Mouse (Mus musculus) midbrain, postnatal 0 days (tissue): ENCODE results near the gene Tspan12. TPM values are rescaled to one million over a fixed set of nuclear protein-coding genes. Genes with fewer than 3 reads are reported as not detected.

ENCODE experiments used
- ATAC-seq: fragments of 200-750 bp; cut with Nextera tagmentation; 2 replicates; pipeline ENCODE4 v1.8.0; 2017; ENCODE audit warnings: moderate number of reproducible peaks, mild to moderate bottlenecking, moderate TSS enrichment, moderate library complexity; ENCODE audit not compliant: low FRiP score
- DNase-seq: peaks from one replicate; pipeline ENCODE4 v3.0.0-alpha.2; 2015; ENCODE audit warnings: low spot score
- H3K27ac ChIP-seq: fragments of 300-500 bp; sonication (generic); 2 replicates; pipeline ENCODE4 v1.5.1; 2014; ENCODE audit warnings: low read depth, mild to moderate bottlenecking, low read length, mixed read lengths
- H3K27me3 ChIP-seq: fragments of 300-500 bp; sonication (generic); 2 replicates; pipeline ENCODE4 v1.6.1; 2014; ENCODE audit warnings: low read length, control low read depth, mixed read lengths; ENCODE audit not compliant: insufficient read depth
- H3K36me3 ChIP-seq: fragments of 300-500 bp; sonication (generic); 2 replicates; pipeline ENCODE4 v1.6.1; 2014; ENCODE audit warnings: low read length, control low read depth, mixed read lengths; ENCODE audit not compliant: insufficient read depth
- H3K4me1 ChIP-seq: fragments of 300-500 bp; sonication (generic); 2 replicates; pipeline ENCODE4 v1.6.1; 2014; ENCODE audit warnings: mild to moderate bottlenecking, control low read depth, antibody characterized with exemption, low read length, mixed read lengths; ENCODE audit not compliant: insufficient read depth
- H3K4me2 ChIP-seq: fragments of 300-500 bp; sonication (generic); 2 replicates; pipeline ENCODE4 v1.6.1; 2014; ENCODE audit warnings: low read depth, mild to moderate bottlenecking, low read length, mixed read lengths; ENCODE audit not compliant: poor library complexity, severe bottlenecking
- H3K4me3 ChIP-seq: fragments of 300-500 bp; sonication (generic); 2 replicates; pipeline ENCODE4 v1.5.1; 2014; ENCODE audit warnings: low read depth, mild to moderate bottlenecking, low read length, moderate library complexity
- H3K9ac ChIP-seq: fragments of 300-500 bp; sonication (generic); replicated peaks from 2 replicates; pipeline ENCODE4 v1.6.1; 2014; ENCODE audit warnings: mild to moderate bottlenecking, low read length, moderate library complexity, mixed read lengths; ENCODE audit not compliant: poor library complexity, severe bottlenecking
- H3K9me3 ChIP-seq: fragments of 300-500 bp; sonication (generic); 2 replicates; pipeline ENCODE4 v1.6.1; 2016; ENCODE audit warnings: low read length, control low read depth
- CTCF ChIP-seq: IDR thresholded peaks from 2 replicates; pipeline ENCODE4 v1.5.1; 2016; ENCODE audit warnings: antibody characterized with exemption, mild to moderate bottlenecking
- WGBS: fragments of 180-500 bp; shearing (Covaris S2); extraction: QIAGEN DNeasy Blood & Tissue Kit; methylation state at CpG from one replicate; pipeline ENCODE4 v1.1.7; 2014; 5-methylcytosine and 5-hydroxymethylcytosine counted together
- polyA plus RNA-seq: library from polyadenylated mRNA; unstranded; fragments of >200 nt; fragmentation: Nextera tagmentation; extraction: Ambion mirVana; gene quantifications from 2 replicates; pipeline ENCODE4 v1.2.1, GENCODE M21; 2015
- total RNA-seq: library from RNA; depleted of rRNA; stranded (reverse); fragments of >200 nt; gene quantifications from 2 replicates; pipeline ENCODE4 v1.2.3, GENCODE M21; 2014

Gene Tspan12
- total and polyA plus RNA-seq, 2 experiments from 2014 or later = 22.5 to 50.0 TPM

- ATAC-seq = no peak
- 66% methylated on average over 10 of the region's 10 CpGs for WGBS
- Histone ChIP-seq H3K27me3 (no peaks in the 10 kb centered on the region), H3K9me3 (no peaks in the 10 kb centered on the region), H3K36me3 (no peaks in the 10 kb centered on the region; the same call in 1 of the 2 replicates), H3K4me1 (no peaks in the 10 kb centered on the region), H3K27ac (no peak overlapping the region), H3K4me3 (no peak overlapping the region), H3K4me2 (no peak overlapping the region), H3K9ac (no peak overlapping the region)
- no peak for TF ChIP-seq CTCF
- DNase-seq = no peak
Measured at GRCm38 (mm10) chr6:21839244-21839814, 13.0 kb downstream of the Tspan12 start.

GRCm38 (mm10) chr6:21833531-21833930 lies 18.8 kb downstream of the Tspan12 start:
- TF ChIP-seq CTCF = no peak
- Histone ChIP-seq H3K4me1 (no peaks in the 10 kb centered on the region), H3K4me2 (no peak overlapping the region), H3K27ac (no peak overlapping the region), H3K9me3 (no peaks in the 10 kb centered on the region), H3K4me3 (no peak overlapping the region), H3K36me3 (peaks cover 3% of the 10 kb centered on the region; the same call in 1 of the 2 replicates), H3K27me3 (no peaks in the 10 kb centered on the region), H3K9ac (no peak overlapping the region)
- ATAC-seq (no peak), DNase-seq (no peak)
- 94% methylated on average over 4 of the region's 4 CpGs for WGBS

- Histone ChIP-seq H3K27ac (no peak overlapping the region), H3K9ac (no peak overlapping the region), H3K4me1 (no peaks in the 10 kb centered on the region), H3K27me3 (no peaks in the 10 kb centered on the region), H3K36me3 (peaks cover 3% of the 10 kb centered on the region; the same call in 1 of the 2 replicates), H3K4me3 (no peak overlapping the region), H3K9me3 (no peaks in the 10 kb centered on the region), H3K4me2 (no peak overlapping the region)
- no peak for DNase-seq
- 93% methylated on average over 3 of the region's 3 CpGs for WGBS
- no peak for ATAC-seq
- TF ChIP-seq CTCF = no peak
Measured at GRCm38 (mm10) chr6:21831871-21832270, 20.4 kb downstream of the Tspan12 start.

- H3K27me3 ChIP-seq = no peaks in the 10 kb centered on the region
- no peaks in the 10 kb centered on the region for H3K9me3 ChIP-seq
- no peak for DNase-seq
- peaks cover 3% of the 10 kb centered on the region; the same call in 1 of the 2 replicates for H3K36me3 ChIP-seq
- H3K4me3 ChIP-seq = no peak overlapping the region
- H3K27ac ChIP-seq = no peak overlapping the region
- TF ChIP-seq CTCF = no peak
- no peak overlapping the region for H3K4me2 ChIP-seq
- no peak overlapping the region for H3K9ac ChIP-seq
- H3K4me1 ChIP-seq = no peaks in the 10 kb centered on the region
- WGBS = 81% methylated on average over 6 of the region's 6 CpGs
- ATAC-seq = no peak
Measured at GRCm38 (mm10) chr6:21830931-21831330, 21.4 kb downstream of the Tspan12 start.

GRCm38 (mm10) chr6:21829930-21830329 lies 22.4 kb downstream of the Tspan12 start:
- Histone ChIP-seq H3K27me3 (no peaks in the 10 kb centered on the region), H3K4me2 (no peak overlapping the region), H3K27ac (no peak overlapping the region), H3K36me3 (peaks cover 3% of the 10 kb centered on the region; the same call in 1 of the 2 replicates), H3K9me3 (no peaks in the 10 kb centered on the region), H3K9ac (no peak overlapping the region), H3K4me1 (no peaks in the 10 kb centered on the region), H3K4me3 (no peak overlapping the region)
- WGBS = 77% methylated on average over 7 of the region's 7 CpGs
- TF ChIP-seq CTCF = no peak
- ATAC-seq (no peak), DNase-seq (peak; percentile 21)

- H3K27ac ChIP-seq = no peak overlapping the region
- H3K36me3 ChIP-seq = 0 out of 2 replicates have a peak, but pooled peaks cover under 1% of the 10 kb centered on the region
- H3K9me3 ChIP-seq = no peaks in the 10 kb centered on the region
- no peaks in the 10 kb centered on the region for H3K27me3 ChIP-seq
- ATAC-seq = no peak
- TF ChIP-seq CTCF = no peak
- no peak overlapping the region for H3K4me3 ChIP-seq
- WGBS = 75% methylated on average over 4 of the region's 4 CpGs
- H3K4me1 ChIP-seq = no peaks in the 10 kb centered on the region
- no peak overlapping the region for H3K9ac ChIP-seq
- no peak overlapping the region for H3K4me2 ChIP-seq
- DNase-seq = no peak
Measured at GRCm38 (mm10) chr6:21828437-21828836, 23.9 kb downstream of the Tspan12 start.
